Mouse (Mus musculus) kidney, postnatal 10 days (tissue): ENCODE data around the gene Cenpn.
A peak's percentile ranks its signal among the peaks of the same experiment; 100 is the strongest.

ENCODE experiments used
- DNase-seq: peaks from one replicate; pipeline ENCODE4 v3.0.0; 2021; ENCODE audit warnings: mixed read lengths

The Cenpn gene

GRCm38 (mm10) chr8:116943161-116943554 lies 21.6 kb downstream of the Cenpn start, which contains the start of gene Atmin:
Gene Atmin, plus strand, starts transcription at chr8:116943393.
- DNase-seq, result peak; percentile 95

- peak; percentile 54 for DNase-seq
Measured at GRCm38 (mm10) chr8:116943555-116944384, 22.2 kb downstream of the Cenpn start.

GRCm38 (mm10) chr8:116944385-116944696 lies 22.8 kb downstream of the Cenpn start:
- DNase-seq, result no peak

- DNase-seq, result no peak
Measured at GRCm38 (mm10) chr8:116945169-116945910, 23.8 kb downstream of the Cenpn start.

GRCm38 (mm10) chr8:116946268-116946838 lies 24.8 kb downstream of the Cenpn start:
- peak; percentile 28 for DNase-seq

- DNase-seq, result peak; percentile 24
Measured at GRCm38 (mm10) chr8:116946851-116947250, 25.3 kb downstream of the Cenpn start.

GRCm38 (mm10) chr8:116947589-116947988 lies 26.1 kb downstream of the Cenpn start:
- DNase-seq, result no peak

- DNase-seq, result peak; percentile 61
Measured at GRCm38 (mm10) chr8:116951369-116951768, 29.8 kb downstream of the Cenpn start.

- no peak for DNase-seq
Measured at GRCm38 (mm10) chr8:116951778-116952177, 30.2 kb downstream of the Cenpn start.

GRCm38 (mm10) chr8:116952428-116952827 lies 30.9 kb downstream of the Cenpn start:
- DNase-seq, result no peak

- DNase-seq, result no peak
Measured at GRCm38 (mm10) chr8:116954415-116954814, 32.9 kb downstream of the Cenpn start.

- no peak for DNase-seq
Measured at GRCm38 (mm10) chr8:116969531-116969930, 48.0 kb downstream of the Cenpn start.

GRCm38 (mm10) chr8:116975066-116975465 lies 53.5 kb downstream of the Cenpn start:
- DNase-seq, result no peak

- DNase-seq, result peak; percentile 28
Measured at GRCm38 (mm10) chr8:116975606-116976005, 54.1 kb downstream of the Cenpn start.

- no peak for DNase-seq
Measured at GRCm38 (mm10) chr8:116978052-116978451, 56.5 kb downstream of the Cenpn start.

- DNase-seq, result peak; percentile 99
Measured at GRCm38 (mm10) chr8:116978631-116979256, 57.2 kb downstream of the Cenpn start, which contains the start of gene 1700030J22Rik. Gene 1700030J22Rik, minus strand, starts transcription at chr8:116978959.

GRCm38 (mm10) chr8:116980117-116980516 lies 58.6 kb downstream of the Cenpn start:
- peak; percentile 84 for DNase-seq

- no peak for DNase-seq
Measured at GRCm38 (mm10) chr8:116989842-116990241, 68.3 kb downstream of the Cenpn start.
